Mouse (Mus musculus) mature B cell (primary cell): ENCODE measurements around the gene Gm17651.

Experiments
- in situ Hi-C: fragments of 300-500 bp; cut with MboI; formaldehyde crosslinking; loops from 2 replicates; pipeline ENCODE4 v1.14.3; 2019

Gm17651 gene

DNA sequence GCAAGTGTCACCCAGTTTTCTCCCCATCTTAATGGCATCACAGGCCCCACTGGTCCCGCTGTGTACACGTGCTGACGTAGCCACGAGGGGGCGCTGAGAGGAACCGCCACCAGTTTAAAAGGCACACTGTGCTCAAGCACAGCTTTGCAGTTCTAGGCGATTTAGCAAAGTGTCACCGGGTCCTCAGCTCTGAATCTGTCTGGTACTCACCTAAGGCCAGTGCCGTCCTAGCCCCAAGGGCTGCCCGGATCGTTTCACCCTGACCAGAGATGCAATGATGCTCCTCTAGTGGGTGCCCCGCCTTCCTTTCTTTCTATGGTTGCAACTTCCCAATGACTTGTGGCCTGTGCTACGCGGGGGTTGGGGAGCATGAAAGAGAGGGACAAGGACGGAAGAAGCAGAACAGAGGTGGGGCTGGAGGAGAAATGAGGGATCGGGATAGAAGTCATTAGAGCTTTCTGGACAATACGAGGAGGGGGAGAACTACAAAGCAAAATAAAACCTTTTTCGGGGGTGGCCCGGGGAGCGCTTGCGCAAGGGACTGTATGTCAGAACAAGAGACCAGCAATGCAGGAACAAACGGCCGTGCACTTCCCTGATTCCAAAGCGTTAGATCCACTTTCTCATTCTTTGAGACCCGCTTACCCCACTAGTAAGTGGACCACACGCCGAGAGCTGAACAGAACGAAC, 6.3 kb upstream of the Gm17651 start:
- in situ Hi-C loops, result loop anchor here (10.0 kb wide), 1 partner anchor 204 kb away; the partner anchor contains the start of gene Pde4dip

GRCm38 (mm10) chr3:97678416-97678815, 3.9 kb upstream of the Gm17651 start:
- in situ Hi-C loops, result no loop called here

- in situ Hi-C loops, result no loop called here
Measured at GRCm38 (mm10) chr3:97676126-97676525, 1.6 kb upstream of the Gm17651 start.

GRCm38 (mm10) chr3:97667093-97667675, 7.3 kb downstream of the Gm17651 start:
- in situ Hi-C loops, result no loop called here

GRCm38 (mm10) chr3:97666154-97666553, 8.3 kb downstream of the Gm17651 start:
- in situ Hi-C loops, result no loop called here

DNA sequence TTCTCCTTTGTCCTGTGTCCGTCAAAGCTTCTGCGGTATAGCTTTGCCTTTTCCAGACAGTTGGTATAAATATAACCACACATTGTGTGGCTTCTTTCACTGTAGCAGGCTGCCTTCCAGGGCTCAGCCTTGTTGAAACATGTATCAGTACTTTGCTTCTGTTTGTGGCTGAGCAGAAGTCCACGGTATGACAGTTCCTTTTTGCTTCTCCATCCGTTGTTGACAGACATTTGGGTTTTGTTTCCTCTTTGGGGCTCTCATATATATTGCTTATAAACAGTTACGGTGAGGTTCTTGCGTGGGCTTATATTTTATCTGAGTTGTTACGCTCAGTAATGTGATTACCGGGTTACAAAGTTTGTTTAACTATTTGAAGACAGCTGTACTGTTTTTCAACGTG, 9.0 kb downstream of the Gm17651 start:
- in situ Hi-C loops, result no loop called here

GRCm38 (mm10) chr3:97661206-97661605, 13.3 kb downstream of the Gm17651 start:
- in situ Hi-C loops, result no loop called here

GRCm38 (mm10) chr3:97659746-97660145, 14.7 kb downstream of the Gm17651 start:
- in situ Hi-C loops, result no loop called here

GRCm38 (mm10) chr3:97658426-97659193, 15.9 kb downstream of the Gm17651 start:
- in situ Hi-C loops, result no loop called here

- in situ Hi-C loops, result no loop called here
Measured at GRCm38 (mm10) chr3:97657655-97658411, 16.7 kb downstream of the Gm17651 start, which contains the start of gene Prkab2. Gene Prkab2, plus strand, starts transcription at chr3:97658193.

DNA sequence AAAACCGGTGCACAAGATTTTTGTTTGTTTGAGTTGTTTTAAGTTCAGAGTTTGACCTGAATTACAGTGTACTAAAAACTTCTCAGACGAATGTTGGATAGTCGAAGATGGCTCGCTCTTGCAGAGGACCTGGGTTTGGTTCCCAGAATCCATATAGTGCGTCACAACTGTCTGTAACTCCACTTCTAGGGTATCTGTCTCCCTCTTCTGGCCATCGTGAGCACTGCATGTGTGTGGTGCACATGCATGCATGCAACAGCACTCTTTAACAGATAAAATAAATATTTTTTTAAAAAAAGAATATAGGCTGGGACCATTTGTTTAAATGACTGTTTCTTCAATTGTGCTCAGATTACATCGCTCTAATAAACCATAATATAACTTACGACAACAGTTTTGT, 19.6 kb downstream of the Gm17651 start:
- in situ Hi-C loops, result no loop called here

- in situ Hi-C loops, result no loop called here
Measured at GRCm38 (mm10) chr3:97653781-97654180, 20.7 kb downstream of the Gm17651 start.

- in situ Hi-C loops, result no loop called here
Measured at GRCm38 (mm10) chr3:97651604-97652003, 22.9 kb downstream of the Gm17651 start.

DNA sequence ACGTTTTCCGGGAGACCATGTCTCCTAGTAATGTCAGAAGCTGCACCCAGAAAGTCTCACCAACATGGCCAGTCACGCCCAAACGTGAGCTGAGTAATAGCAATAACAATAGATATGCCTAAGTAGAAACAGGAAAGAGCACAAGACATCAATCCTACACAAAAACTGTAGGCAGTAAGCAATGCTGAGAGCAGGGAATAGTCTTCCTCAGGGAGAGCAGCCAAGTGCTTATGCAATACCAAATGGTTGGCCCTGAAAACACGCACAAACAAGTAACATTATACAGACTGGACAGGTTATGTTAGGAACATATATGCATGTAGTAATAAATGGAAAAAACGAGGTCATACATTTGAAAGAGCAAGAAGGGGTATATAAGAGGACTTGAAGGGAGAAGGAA, 25.0 kb downstream of the Gm17651 start:
- in situ Hi-C loops, result no loop called here

GRCm38 (mm10) chr3:97649022-97649421, 25.5 kb downstream of the Gm17651 start:
- in situ Hi-C loops, result no loop called here

GRCm38 (mm10) chr3:97648518-97648917, 26.0 kb downstream of the Gm17651 start:
- in situ Hi-C loops, result no loop called here

DNA sequence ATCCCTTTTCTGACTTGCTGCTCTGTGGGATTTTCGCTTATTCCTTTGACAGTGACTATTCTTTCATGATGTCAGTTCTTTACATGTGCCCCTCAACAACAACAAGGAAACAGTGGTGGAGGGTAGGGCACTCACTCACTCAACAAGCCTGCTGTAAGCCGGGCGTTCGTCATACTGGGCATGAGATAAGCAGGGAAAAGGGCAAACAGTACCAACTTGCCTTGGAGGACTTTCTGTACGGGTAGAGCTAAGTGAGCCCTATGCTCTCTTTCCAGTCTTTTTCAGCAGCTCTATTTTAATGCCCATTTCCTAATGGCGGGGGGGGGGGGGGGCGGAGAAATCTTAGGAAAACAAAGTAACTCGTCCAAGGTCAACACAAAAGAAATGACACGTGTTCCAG, 32.5 kb downstream of the Gm17651 start:
- in situ Hi-C loops, result no loop called here

DNA sequence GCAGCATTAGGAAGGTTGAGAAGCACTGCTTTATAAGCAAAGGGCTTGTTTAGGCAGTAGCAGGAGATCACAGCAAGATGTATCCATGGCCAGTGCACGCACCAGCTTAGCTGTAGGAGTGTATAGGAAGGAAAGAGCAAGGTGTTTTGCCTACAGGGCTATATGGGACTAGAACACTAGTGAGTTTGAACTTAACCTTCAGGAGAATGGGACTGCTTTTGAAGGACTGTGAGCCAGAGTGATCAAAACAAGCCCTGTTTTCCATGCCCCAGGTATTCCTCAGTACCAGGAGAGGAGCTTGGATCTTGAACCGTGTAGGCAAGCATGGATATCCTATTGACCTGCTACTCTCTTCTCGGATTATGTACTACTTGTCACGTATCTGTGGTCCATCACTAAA, 33.1 kb downstream of the Gm17651 start:
- in situ Hi-C loops, result no loop called here

DNA sequence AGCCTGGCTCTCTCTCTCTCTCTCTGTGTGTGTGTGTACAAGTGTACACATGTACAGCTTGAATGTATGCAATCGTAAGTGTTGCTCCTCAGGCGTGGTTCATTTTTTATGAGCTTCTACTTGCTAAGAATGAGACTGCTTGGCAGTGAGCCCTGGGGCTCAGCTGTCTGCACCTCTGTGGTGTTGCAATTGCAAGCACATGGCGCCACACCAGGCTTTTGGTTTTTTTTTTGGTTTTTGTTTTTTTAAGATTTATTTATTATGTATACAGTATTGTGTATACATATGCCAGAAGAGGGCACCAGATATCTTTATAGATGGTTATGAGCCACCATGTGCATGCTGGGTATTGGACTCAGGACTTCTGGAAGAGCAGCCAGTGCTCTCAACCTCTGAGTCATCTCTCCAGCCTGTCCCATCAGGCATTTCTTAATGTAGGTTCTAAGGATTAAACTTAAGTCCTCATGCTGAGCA, 40.2 kb downstream of the Gm17651 start:
- in situ Hi-C loops, result no loop called here

- in situ Hi-C loops, result no loop called here
Measured at GRCm38 (mm10) chr3:97633456-97633855, 41.0 kb downstream of the Gm17651 start.

DNA sequence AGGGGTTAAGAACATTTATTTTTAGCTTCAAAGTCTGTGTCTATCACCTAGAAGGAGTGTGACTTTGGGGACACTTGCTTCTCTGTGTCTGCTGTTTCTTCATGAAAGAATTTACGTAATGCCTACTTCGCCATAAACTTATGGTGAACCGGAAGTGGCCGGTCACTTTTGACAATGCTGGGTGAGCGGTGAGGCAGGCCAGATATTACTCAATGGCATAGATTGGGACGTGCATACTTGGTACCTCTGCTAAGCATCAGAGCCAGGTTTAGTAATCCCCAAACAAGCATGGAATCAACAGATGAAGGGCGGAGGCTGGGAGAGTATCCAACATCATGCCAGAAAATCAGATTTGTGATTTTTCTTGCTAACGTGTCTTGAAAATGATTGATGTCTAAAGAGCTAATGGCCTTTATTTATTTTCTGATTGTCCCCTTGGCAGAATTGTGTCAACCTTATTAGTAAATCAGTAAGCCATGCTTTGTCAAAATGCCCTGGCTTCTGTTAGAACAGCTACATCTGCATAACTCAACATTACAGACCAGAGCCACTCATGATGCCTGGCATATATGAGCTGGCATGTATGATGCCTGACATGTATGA, 43.1 kb downstream of the Gm17651 start:
- in situ Hi-C loops, result no loop called here

GRCm38 (mm10) chr3:97630746-97631145, 43.7 kb downstream of the Gm17651 start:
- in situ Hi-C loops, result no loop called here
